Mouse (Mus musculus): ENCODE data around the gene Zbtb32.
A peak's percentile ranks its signal among the peaks of the same experiment; 100 is the strongest.

Zbtb32 gene

DNA sequence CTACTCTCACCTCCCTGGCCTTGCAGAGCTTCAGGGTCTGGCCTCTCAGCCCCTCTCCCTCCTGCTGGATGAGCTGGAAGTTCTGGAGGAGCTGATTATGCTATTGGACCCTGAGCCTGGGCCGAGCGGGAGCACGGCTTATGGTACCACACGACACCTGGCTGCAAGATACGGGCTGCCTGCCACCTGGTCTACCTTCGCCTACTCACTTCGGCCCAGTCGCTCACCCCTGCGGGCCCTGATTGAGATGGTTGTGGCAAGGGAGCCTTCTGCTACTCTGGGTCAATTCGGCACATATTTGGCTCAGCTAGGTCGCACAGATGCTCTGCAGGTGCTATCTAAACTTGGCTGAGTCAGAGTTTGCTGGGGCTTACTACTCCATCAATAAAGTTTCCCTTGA, 31.2 kb downstream of the Zbtb32 start:
- no peak for DNase-seq (ENCODE audit: extremely low spot score, low spot score)

GRCm38 (mm10) chr7:30566033-30566432, 32.7 kb downstream of the Zbtb32 start:
- no peak for DNase-seq (ENCODE audit: extremely low spot score, low spot score)

GRCm38 (mm10) chr7:30564970-30565571, 33.6 kb downstream of the Zbtb32 start, which contains the start of gene Igflr1:
Igflr1 (plus strand) TSS chr7:30565427.
- no peak for DNase-seq (ENCODE audit: extremely low spot score, low spot score)

DNA sequence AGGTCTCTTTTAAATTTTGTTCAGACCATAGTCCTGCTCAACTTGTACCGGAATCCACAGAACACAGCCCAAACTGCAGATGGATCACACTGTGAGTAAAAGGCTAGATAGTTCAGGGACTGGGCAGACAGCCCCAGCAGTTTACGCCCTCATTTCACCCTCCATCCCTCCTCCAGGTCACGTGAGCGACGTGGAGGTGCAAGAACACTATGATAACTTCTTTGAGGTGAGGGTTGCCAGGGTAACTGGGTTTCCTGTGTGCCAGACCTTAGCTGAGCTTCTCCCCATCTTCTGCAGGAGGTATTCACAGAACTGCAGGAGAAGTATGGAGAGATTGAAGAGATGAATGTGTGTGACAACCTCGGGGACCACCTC, 34.8 kb downstream of the Zbtb32 start:
- no peak for DNase-seq (ENCODE audit: extremely low spot score, low spot score)

DNA sequence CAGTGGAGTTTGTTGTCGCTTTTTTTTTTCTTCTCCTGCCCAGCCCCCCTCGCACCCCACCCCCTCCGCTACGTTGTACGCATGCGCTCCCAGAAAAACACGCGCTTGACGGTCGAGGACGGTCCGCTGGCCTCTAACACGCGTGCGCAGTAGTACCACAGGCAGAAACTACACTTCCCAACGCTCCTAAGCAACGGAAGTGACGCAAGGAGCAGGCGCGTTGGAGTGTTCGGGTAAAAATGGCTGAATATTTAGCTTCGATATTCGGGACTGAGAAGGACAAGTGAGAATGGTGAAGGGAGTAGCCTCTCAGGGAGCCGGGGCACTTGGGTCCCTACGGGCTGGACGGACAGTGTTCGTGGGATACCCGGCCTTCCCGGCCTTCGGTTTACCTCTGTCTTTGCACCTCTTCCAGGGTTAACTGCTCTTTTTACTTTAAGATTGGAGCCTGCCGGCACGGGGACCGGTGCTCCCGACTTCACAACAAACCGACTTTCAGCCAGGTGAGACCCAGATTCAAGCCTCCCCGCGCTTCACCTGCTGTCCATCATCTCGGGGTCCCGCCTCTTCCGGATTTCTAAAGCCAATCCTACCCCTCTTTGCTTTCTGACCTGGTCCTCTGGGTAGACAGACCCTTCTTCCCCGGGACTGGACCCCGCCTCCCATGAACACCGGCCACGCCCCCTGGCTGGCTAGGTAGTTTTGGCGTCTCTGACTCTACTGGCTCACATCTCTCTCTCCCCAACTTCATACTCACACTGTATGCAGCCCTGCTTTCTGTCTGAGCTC, 35.4 kb downstream of the Zbtb32 start, which contains the start of the genes U2af1l4, Gm49396 and Psenen:
Gene U2af1l4, plus strand, starts transcription at position 185 of the 789 bp plus-strand sequence.
Gene Gm49396, plus strand, starts transcription at position 228 of the 789 bp plus-strand sequence.
Gene Psenen, minus strand, starts transcription at position 511 of the 789 bp plus-strand sequence.
- peak; percentile 94 for DNase-seq (ENCODE audit: extremely low spot score, low spot score)

DNA sequence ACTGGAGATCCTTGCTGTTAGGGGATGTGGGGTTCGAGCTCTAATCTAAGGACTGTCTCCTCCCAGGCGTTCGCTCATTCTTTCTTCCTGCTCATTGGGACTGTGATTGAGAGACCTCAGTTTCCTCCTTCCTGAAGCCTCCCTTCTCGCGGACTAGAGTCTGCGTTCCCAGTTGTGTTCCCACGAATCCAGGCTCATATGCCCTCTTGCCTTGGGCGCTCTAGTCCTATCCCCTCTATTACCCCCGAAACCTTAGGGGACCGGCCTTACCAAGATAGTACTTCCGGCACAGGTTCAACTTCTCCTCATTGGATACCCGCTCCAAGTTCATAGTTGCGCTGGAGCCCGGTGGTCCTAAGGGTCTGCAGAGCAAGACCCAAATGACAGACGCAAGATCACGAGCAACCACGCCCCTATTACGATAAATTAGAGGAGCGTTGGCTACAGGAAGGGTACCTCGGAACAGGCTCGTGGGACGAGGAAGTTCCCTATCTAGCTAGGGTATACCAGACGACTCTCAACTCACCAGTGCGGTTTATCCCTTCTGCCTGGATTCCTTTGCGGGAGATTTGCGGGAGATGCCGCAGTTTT, 36.1 kb downstream of the Zbtb32 start:
- DNase-seq (ENCODE audit: extremely low spot score, low spot score) = peak; percentile 48

DNA sequence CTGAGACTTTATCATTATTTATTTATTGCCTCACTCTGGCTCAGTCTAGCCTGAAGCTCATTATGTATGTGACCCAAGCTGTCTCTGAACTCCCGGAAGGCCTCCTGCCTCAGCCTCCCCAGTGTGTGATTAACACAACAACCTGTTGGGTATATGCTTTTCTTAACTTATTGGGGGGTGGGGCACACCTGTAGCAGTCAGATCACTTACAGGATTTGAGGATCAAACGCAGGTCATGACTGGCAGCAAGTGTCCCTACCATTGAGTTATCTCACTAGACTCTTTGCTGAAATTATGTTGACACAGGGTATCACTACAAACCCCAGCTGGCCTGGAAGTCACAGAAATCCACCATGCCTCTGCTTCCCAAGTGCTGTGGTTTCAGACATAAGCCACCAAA, 38.4 kb downstream of the Zbtb32 start:
- DNase-seq (ENCODE audit: extremely low spot score, low spot score) = no peak

DNA sequence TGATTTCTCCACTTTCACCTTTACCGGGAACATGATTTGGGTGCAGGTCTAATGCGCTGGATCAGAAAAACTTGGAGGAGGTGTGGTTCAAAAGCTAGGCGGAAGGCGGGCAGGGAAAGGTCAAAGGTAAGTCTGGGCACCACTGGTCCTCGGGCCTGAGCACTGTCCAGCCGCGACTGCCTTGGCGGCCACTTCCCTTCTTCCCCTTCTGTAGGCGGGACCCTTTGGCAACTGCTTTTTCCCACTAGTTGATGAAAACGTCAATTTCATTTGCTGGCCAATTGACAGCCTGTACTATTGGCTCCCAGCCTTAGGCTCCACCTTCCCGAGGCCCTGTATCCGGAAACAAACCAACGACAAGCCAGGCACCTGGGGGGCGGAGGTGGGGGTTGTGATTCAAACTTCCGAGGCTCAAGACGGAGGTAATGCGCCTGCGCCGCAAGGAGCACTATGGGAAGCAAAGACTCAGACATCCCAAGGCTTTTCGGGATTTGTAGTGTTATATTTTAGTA, 39.2 kb downstream of the Zbtb32 start, which contains the start of gene Lin37:
Gene Lin37, minus strand, starts transcription at position 396 of the 512 bp plus-strand sequence.
- DNase-seq (ENCODE audit: extremely low spot score, low spot score) = peak; percentile 88

GRCm38 (mm10) chr7:30558656-30559442, 39.9 kb downstream of the Zbtb32 start:
- no peak for DNase-seq (ENCODE audit: extremely low spot score, low spot score)

GRCm38 (mm10) chr7:30557901-30558514, 40.7 kb downstream of the Zbtb32 start:
- no peak for DNase-seq (ENCODE audit: extremely low spot score, low spot score)

- no peak for DNase-seq (ENCODE audit: extremely low spot score, low spot score)
Measured at GRCm38 (mm10) chr7:30556894-30557536, 41.7 kb downstream of the Zbtb32 start.

- no peak for DNase-seq (ENCODE audit: extremely low spot score, low spot score)
Measured at GRCm38 (mm10) chr7:30553810-30554584, 44.7 kb downstream of the Zbtb32 start.

DNA sequence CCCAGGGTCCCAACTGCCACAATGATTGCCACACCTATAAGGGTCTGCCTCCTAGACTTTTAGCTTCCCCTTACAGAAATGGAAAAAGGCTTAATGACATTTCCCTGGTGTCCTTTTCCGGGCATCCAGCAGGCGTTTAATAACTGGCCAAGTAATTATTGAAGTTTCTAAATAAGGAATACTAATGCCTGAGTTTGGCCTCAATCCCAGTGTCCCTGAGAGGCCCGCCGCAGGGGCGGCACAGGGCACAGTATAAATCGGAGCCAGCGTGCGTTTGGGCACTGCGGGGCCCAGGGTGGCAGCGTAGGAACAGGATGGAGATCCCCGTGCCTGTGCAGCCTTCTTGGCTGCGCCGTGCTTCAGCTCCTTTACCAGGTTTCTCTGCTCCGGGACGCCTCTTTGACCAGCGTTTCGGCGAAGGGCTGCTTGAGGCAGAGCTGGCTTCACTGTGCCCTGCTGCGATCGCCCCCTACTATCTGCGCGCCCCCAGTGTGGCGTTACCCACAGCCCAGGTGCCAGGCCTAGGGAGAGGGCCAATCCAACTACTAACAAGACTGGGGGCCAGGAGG, 45.6 kb downstream of the Zbtb32 start:
- no peak for DNase-seq (ENCODE audit: extremely low spot score, low spot score)

DNA sequence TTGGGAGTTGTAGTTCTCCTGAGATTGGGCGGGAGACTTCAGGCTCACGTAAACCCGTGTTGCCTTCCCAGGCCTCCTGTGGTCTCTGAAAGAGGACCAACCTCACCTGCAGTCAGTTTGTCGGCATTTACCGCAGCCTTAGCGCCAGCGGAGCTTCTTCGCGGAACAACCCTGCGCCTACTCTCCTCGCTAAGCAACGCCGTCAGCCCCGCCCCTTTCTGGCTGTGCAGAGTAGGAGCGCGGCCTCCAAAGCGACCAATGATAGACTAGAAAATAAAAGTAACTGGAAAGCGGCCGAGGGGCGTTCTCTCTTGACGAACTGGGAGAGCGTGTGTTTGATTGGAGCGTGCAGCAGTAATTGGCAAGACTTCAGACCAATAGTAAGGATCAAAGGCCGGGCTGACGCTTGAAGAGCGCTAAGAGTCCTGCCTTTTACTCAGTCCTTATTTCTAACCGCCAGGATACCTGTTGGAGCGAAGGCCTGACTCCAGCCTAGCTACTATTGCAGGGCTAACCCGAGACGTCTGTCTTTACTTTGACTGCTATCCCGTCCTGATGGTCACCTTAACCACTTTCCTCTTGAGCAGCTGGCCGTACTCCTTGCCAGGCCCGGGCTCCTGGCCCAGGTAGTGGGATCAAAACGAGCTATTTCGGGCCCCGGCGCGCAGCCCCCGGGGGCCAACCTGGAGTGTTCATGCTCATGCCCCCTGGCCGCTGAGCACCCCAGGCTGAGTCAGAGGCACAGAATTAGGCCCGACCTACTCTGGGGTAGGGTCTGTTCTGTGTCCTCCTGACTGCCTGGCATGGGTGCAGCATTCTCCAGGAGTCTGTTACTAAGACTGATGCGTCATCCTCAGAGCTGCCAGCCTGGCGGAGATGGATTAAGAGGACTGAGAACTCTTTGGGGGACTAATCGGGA, 46.3 kb downstream of the Zbtb32 start, which contains the start of the genes Hspb6 and Proser3:
Gene Hspb6, plus strand, starts transcription at position 77 of the 919 bp plus-strand sequence.
Gene Proser3, minus strand, starts transcription at position 198 of the 919 bp plus-strand sequence.
- DNase-seq (ENCODE audit: extremely low spot score, low spot score) = peak; percentile 94

DNA sequence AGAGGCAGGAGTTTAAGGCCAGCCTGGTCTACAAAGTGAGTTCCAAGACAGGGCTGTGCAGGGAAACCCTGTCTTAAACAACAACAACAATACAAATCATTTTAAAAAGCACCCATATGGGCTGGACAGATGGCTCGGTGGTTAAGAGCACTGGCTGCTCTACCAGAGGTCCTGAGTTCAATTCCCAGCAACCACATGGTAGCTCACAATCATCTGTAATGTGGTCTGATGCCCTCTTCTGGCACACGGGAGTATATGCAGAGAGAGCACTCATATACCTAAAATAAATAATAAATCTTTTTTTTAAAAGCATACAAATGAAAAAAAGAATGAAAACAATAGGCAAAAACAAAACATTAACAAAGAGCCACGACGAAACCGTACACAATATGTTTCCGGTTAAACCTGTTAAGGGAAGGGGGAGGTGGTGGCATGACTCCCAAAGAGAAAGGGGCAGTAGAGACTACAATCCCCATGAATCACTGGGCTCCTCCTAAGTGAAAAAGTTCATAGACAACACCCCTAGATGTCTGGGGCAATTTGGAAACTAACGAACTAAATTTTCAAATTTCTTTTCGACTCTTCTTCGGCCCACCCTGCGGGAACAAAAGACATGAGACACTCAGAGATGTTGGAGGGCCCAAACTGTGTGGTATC, 47.1 kb downstream of the Zbtb32 start:
- DNase-seq (ENCODE audit: extremely low spot score, low spot score) = no peak

DNA sequence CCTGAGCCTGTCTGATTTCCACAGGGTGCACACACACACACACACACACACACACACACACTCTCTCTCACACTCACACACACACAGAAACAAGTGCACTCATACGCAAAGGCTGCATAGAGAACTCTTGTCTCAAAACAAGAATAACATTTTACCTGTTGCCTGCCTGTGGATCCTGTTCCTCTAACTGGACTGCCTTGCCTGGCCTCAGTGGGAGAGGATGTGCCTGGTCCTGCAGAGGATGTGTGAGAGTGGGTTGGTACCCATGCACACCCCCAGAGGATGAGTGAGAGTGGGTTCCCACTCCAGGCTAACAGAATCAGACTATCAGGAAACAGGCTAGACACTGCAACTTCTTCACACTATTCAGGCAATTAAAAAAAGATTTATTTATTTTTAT, 48.1 kb downstream of the Zbtb32 start:
- DNase-seq (ENCODE audit: extremely low spot score, low spot score) = no peak

- DNase-seq (ENCODE audit: extremely low spot score, low spot score) = no peak
Measured at GRCm38 (mm10) chr7:30549880-30550279, 48.8 kb downstream of the Zbtb32 start.

Data from neural tube, embryonic 10.5 days (tissue).